Mouse (Mus musculus): Measurements from ENCODE around the gene Nek6. TPM values are rescaled to one million over a fixed set of nuclear protein-coding genes. Genes with fewer than 3 reads are reported as not detected.
A peak's percentile ranks its signal among the peaks of the same experiment; 100 is the strongest.

Gene Nek6
- polyA plus RNA-seq, 1 experiment from 2014 or later = 87.4 TPM

GRCm38 (mm10) chr2:38484556-38484955, 26.9 kb upstream of the Nek6 start:
- 82% methylated on average over 11 of the region's 11 CpGs for WGBS
- no peak for DNase-seq (ENCODE audit: low spot score)
- no peak overlapping the region for H3K27ac ChIP-seq (replicated peaks)
- no peaks in the 10 kb centered on the region for H3K9me3 ChIP-seq (replicated peaks)
- H3K4me1 ChIP-seq = no peaks in the 10 kb centered on the region
- H3K4me3 ChIP-seq = no peak overlapping the region
- no peaks in the 10 kb centered on the region for H3K36me3 ChIP-seq
- no peaks in the 10 kb centered on the region for H3K27me3 ChIP-seq (ENCODE audit: low read depth, poor library complexity, severe bottlenecking)

GRCm38 (mm10) chr2:38485409-38485808, 26.0 kb upstream of the Nek6 start:
- Histone ChIP-seq H3K9me3 (replicated peaks) (no peaks in the 10 kb centered on the region), H3K27me3 (ENCODE audit: low read depth, poor library complexity, severe bottlenecking) (no peaks in the 10 kb centered on the region), H3K36me3 (no peaks in the 10 kb centered on the region), H3K27ac (replicated peaks) (no peak overlapping the region), H3K4me3 (no peak overlapping the region), H3K4me1 (no peaks in the 10 kb centered on the region)
- no peak for DNase-seq (ENCODE audit: low spot score)
- WGBS = 90% methylated on average over 3 of the region's 3 CpGs

DNA sequence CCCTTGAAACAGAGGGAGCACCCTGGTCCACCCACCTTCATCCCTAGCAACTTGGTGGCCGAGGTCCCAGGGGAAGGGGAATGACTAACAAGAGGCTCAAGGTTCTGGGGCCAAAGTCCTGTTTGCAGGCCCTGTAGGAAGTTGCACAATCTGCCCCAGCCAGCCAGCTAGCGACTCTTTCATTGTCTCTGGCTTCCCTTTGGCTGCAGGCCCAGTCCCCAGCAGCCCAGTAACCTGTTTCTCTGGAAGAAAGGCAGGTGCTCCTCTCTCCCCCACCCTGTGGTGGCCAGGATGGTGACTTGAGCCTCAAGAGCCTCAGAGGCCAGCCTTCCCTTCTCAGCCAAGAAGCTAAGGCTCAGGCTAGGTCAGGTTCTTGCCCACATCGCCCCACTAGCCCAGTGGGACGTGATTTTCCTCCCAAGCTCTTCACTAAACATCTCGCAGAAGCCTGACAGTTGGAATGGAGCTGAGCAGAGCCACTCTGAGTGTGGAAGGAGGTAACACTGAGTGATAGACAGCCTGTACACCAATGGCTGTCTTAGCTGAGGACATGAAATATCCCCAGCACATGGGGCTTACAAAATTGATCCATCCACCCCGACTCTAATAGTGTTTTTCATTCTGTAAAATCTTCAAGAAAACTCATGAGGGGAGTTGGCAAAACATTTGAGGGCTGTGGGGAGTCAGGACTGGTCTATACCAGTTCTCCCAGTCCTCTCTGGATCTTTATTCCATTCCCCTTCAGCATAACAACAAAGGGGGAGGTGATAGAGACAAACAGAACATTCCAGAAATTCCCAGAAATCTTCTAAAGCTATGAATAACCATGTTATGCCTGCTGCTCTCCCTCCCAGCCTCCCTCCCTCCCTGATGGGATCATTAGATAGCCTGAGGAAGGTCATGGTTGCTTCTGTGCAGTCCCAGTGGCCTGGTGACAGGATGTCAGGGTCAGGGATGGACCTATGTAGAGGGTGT, 25.2 kb upstream of the Nek6 start:
- no peak for DNase-seq (ENCODE audit: low spot score)
- H3K9me3 ChIP-seq (replicated peaks) = no peaks in the 10 kb centered on the region
- H3K4me3 ChIP-seq = no peak overlapping the region
- WGBS = 79% methylated on average over 6 of the region's 6 CpGs
- peak overlapping the region; percentile 42; the same call in 1 of the 2 replicates for H3K27ac ChIP-seq (replicated peaks)
- no peaks in the 10 kb centered on the region for H3K27me3 ChIP-seq (ENCODE audit: low read depth, poor library complexity, severe bottlenecking)
- H3K4me1 ChIP-seq = no peaks in the 10 kb centered on the region
- H3K36me3 ChIP-seq = no peaks in the 10 kb centered on the region

DNA sequence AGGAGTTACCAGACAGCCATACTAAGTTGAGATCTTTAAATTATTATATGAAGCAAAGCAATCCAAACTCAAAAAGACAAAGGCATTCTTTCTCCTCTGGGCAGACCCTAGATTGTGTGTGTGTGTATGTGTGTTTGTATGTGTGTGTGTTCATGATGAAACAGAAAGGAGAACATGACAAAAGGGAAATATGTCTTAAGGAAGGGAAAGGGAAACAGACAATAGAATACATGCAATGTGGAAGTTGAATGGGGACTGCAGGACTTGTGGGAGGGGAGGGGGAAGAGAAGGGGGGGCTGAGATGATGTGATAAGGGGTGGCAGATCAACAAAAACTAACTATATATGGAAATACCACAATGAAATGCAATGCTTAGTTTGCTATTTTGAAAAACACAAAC, 13.8 kb upstream of the Nek6 start:
- Histone ChIP-seq H3K27me3 (ENCODE audit: low read depth, poor library complexity, severe bottlenecking) (no peaks in the 10 kb centered on the region), H3K9me3 (replicated peaks) (no peaks in the 10 kb centered on the region), H3K4me1 (peaks cover 13% of the 10 kb centered on the region), H3K36me3 (no peaks in the 10 kb centered on the region), H3K27ac (replicated peaks) (no peak overlapping the region), H3K4me3 (no peak overlapping the region)
- DNase-seq (ENCODE audit: low spot score) = no peak

GRCm38 (mm10) chr2:38501606-38502005, 9.8 kb upstream of the Nek6 start:
- Histone ChIP-seq H3K4me3 (no peak overlapping the region), H3K36me3 (no peaks in the 10 kb centered on the region), H3K4me1 (peaks cover 13% of the 10 kb centered on the region), H3K27me3 (ENCODE audit: low read depth, poor library complexity, severe bottlenecking) (0 out of 2 replicates have a peak, but pooled peaks cover 6% of the 10 kb centered on the region), H3K27ac (replicated peaks) (0 out of 2 replicates have a peak overlapping the region, but pooled peaks have one; percentile 38), H3K9me3 (replicated peaks) (no peaks in the 10 kb centered on the region)
- 21% methylated on average over 1 of the region's 1 CpGs for WGBS
- DNase-seq (ENCODE audit: low spot score) = no peak

- WGBS = 75% methylated on average over 6 of the region's 6 CpGs
- Histone ChIP-seq H3K4me3 (no peak overlapping the region), H3K36me3 (no peaks in the 10 kb centered on the region), H3K4me1 (peaks cover 13% of the 10 kb centered on the region), H3K27me3 (ENCODE audit: low read depth, poor library complexity, severe bottlenecking) (0 out of 2 replicates have a peak, but pooled peaks cover 6% of the 10 kb centered on the region), H3K27ac (replicated peaks) (no peak overlapping the region), H3K9me3 (replicated peaks) (no peaks in the 10 kb centered on the region)
- DNase-seq (ENCODE audit: low spot score) = no peak
These were observed 9.3 kb upstream of the Nek6 start for GRCm38 (mm10) chr2:38502123-38502522.

- Histone ChIP-seq H3K4me1 (peaks cover 13% of the 10 kb centered on the region), H3K27ac (replicated peaks) (no peak overlapping the region), H3K9me3 (replicated peaks) (no peaks in the 10 kb centered on the region), H3K36me3 (no peaks in the 10 kb centered on the region), H3K27me3 (ENCODE audit: low read depth, poor library complexity, severe bottlenecking) (0 out of 2 replicates have a peak, but pooled peaks cover 6% of the 10 kb centered on the region), H3K4me3 (no peak overlapping the region)
- DNase-seq (ENCODE audit: low spot score) = no peak
- 90% methylated on average over 3 of the region's 3 CpGs for WGBS
These were observed 8.7 kb upstream of the Nek6 start for GRCm38 (mm10) chr2:38502747-38503146.

DNA sequence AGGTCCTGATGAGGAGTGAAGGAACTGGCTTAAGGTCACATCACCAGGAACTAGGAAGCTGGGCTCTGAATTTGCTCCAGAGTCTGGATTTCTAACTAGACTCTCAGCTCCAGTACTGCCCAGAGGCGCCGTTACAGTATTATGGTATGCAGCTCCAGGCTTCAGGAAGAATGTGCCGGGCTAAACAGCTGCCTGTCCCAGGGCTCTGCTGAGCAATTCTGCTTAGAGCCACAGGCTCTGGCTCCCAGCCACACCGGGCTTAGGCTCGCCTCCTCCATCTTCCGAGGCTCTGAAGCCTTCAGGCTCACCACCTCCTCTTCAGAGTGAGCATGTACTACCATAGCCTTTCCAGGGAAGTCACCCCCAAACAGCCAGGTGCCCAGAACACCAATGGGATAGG, 7.1 kb upstream of the Nek6 start:
- Histone ChIP-seq H3K9me3 (replicated peaks) (no peaks in the 10 kb centered on the region), H3K27ac (replicated peaks) (no peak overlapping the region), H3K4me1 (peaks cover 13% of the 10 kb centered on the region), H3K4me3 (no peak overlapping the region), H3K27me3 (ENCODE audit: low read depth, poor library complexity, severe bottlenecking) (0 out of 2 replicates have a peak, but pooled peaks cover 9% of the 10 kb centered on the region), H3K36me3 (no peaks in the 10 kb centered on the region)
- 85% methylated on average over 6 of the region's 6 CpGs for WGBS
- DNase-seq (ENCODE audit: low spot score) = no peak

DNA sequence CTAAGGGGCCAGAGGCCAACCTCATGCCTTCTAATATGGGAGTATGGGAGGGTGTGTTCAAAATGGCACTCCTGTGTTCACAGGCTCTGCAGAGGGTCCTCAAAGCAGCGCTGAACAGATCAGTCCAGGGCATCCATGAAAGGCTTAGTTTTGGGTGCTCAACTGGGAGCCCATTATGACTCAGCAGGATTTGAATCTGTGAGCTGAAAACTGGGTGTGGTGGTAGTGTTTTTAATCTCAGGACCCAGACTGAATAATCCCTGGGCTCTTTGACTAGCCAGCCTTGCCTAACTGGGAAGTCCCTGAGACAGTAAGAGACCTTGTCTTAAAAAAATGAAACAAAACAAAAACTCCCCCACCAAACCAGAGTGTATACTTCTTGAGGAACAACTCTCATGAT, 4.3 kb upstream of the Nek6 start:
- 95% methylated on average over 1 of the region's 1 CpGs for WGBS
- Histone ChIP-seq H3K27me3 (ENCODE audit: low read depth, poor library complexity, severe bottlenecking) (peaks cover 15% of the 10 kb centered on the region; the same call in 1 of the 2 replicates), H3K9me3 (replicated peaks) (no peaks in the 10 kb centered on the region), H3K4me3 (no peak overlapping the region), H3K27ac (replicated peaks) (no peak overlapping the region), H3K4me1 (peaks cover 13% of the 10 kb centered on the region), H3K36me3 (no peaks in the 10 kb centered on the region)
- DNase-seq (ENCODE audit: low spot score) = no peak

- H3K27ac ChIP-seq (replicated peaks) = no peak overlapping the region
- no peak for DNase-seq (ENCODE audit: low spot score)
These were observed 2.3 kb upstream of the Nek6 start for GRCm38 (mm10) chr2:38509004-38509719.

DNA sequence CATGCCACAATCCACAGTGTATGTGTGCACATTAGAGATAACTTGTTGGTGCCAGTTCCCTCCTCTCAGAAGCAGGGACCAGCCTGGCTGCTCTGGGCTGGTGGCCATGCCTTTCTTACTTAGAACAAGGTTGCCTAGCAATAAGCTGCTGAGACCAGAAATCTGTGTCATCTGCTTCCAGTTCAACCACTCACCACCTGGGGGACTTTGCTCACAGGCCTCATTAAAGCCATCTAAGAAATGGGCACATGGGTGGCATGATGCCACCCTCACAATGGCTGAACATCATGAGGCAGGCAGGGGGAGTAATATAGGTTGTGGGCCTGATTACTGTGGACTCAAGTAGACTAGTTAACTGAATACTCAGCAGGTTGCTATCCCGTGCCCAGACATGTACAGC, 1.3 kb upstream of the Nek6 start:
- peaks cover 41% of the 10 kb centered on the region for H3K4me1 ChIP-seq
- H3K36me3 ChIP-seq = no peaks in the 10 kb centered on the region
- peaks cover 13% of the 10 kb centered on the region; the same call in 1 of the 2 replicates for H3K27me3 ChIP-seq (ENCODE audit: low read depth, poor library complexity, severe bottlenecking)
- WGBS = 97% methylated on average over 1 of the region's 1 CpGs
- no peak for DNase-seq (ENCODE audit: low spot score)
- H3K9me3 ChIP-seq (replicated peaks) = no peaks in the 10 kb centered on the region
- no peak overlapping the region for H3K27ac ChIP-seq (replicated peaks)
- H3K4me3 ChIP-seq = no peak overlapping the region

More at GRCm38 (mm10) chr2:38509004-38509719, 2.3 kb upstream of the Nek6 start:
- 85% methylated on average over 7 of the region's 7 CpGs for whole genome bisulfite sequencing
- no peaks in the 10 kb centered on the region for H3K9me3 ChIP-seq (replicated peaks)
- H3K36me3 ChIP-seq = no peaks in the 10 kb centered on the region
- peaks cover 15% of the 10 kb centered on the region; the same call in 1 of the 2 replicates for H3K27me3 ChIP-seq (ENCODE audit: low read depth, poor library complexity, severe bottlenecking)
- H3K4me1 ChIP-seq = peaks cover 32% of the 10 kb centered on the region
- no peak overlapping the region for H3K4me3 ChIP-seq

DNA sequence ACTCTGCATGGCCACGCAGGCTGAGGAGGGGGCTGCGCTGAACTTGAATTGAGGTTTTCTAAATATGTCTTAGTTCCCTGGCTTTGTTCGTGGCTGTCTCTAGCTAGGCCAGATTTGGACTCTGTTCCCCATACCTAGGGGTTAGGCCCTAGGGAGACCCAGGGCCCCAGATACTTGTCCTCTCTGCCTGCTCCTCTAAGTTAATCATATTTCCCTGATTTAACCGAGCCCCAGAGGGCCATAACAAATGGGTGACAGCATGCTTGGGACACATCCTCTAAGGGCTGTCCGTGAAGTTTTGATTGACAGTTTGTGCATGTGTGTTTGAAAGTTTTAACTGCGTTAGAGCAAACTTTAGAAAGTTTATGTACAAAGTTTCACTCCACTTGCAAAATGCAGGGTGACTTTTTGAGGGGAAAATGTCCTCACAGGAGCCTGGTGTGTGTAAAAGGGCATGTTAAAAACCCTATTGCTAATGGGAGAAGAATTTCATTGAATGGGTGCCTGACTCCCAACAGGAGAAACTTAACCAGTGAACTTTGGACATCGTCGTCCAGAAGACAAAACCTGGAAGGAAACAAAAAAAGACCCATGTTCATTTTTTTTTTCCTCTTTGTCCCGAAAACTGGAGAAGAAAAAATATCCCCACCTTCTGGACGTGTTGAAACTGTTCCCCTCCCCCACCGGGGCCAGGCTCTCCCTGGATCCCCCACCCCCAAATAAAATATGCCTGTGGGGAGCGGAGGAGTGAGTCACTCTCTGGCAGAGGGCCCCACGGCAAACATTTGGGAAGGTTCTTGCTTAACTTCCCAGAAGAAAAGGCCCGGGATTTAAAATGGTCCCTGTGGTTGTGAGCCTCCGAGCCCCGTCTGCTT, 1.1 kb downstream of the Nek6 start:
- WGBS = 14% methylated on average over 16 of the region's 16 CpGs
- Histone ChIP-seq H3K36me3 (peaks cover 9% of the 10 kb centered on the region; the same call in 1 of the 2 replicates), H3K4me3 (peak overlapping the region; percentile 93), H3K27ac (replicated peaks) (peak overlapping the region; percentile 98), H3K4me1 (peaks cover 61% of the 10 kb centered on the region), H3K27me3 (ENCODE audit: low read depth, poor library complexity, severe bottlenecking) (peaks cover 10% of the 10 kb centered on the region; the same call in 1 of the 2 replicates), H3K9me3 (replicated peaks) (no peaks in the 10 kb centered on the region)
- no peak for DNase-seq (ENCODE audit: low spot score)

Data from midbrain, embryonic 10.5 days (tissue).